ENCODE assay signal across 8 mouse cellular contexts in the genomic region with DNA sequence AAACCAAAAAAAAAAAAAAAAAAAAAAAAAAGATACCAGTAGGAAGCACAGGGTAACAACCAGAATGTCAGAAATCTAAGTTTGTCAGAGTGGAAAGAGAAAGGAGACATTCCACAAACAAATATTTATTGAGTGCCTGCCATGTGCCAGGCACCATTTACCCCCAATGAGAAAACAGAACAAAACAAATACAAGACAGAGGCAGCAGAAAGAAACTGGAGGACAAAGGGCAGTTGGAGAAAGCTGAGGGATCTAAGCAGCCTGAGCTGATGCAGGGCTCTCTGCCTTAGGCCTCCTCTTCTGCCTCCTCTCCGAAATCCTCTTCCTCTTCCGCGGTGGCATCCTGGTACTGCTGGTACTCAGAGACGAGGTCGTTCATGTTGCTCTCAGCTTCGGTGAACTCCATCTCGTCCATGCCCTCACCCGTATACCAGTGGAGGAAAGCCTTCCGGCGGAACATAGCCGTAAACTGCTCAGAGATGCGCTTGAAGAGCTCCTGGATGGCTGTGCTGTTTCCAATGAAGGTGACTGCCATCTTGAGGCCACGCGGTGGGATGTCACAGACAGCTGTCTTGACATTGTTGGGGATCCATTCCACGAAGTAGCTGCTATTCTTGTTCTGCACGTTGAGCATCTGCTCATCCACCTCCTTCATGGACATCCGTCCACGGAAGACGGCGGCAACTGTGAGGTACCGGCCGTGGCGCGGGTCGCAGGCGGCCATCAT. TPM values are rescaled to one million over a fixed set of nuclear protein-coding genes. Genes with fewer than 3 reads are reported as not detected.
DNase-seq lines count a peak whose midpoint lies in the region; ATAC-seq and TF ChIP-seq lines count a peak whose summit lies in the region.

No protein-coding gene starts in this region.

- H3K27ac ChIP-seq in kidney, embryonic 16.5 days (ENCODE audit: low read length): no peak overlapping the region
- H3K27ac ChIP-seq in embryonic fibroblast, embryonic 13.5 days (ENCODE audit: insufficient read depth, low read length): no peak overlapping the region
- no peak overlapping the region for H3K27ac ChIP-seq in limb, embryonic 10.5 days
- 0 out of 2 replicates have a peak overlapping the region, but pooled peaks have one; percentile 11 for H3K27ac ChIP-seq in stomach, embryonic 14.5 days (ENCODE audit: low read length)

- intact Hi-C loops in gastrocnemius, postnatal 36 days (cut with DNase I): no loop called here

- H3K4me3 ChIP-seq in kidney, embryonic 16.5 days (ENCODE audit: low read length): peak overlapping the region; percentile 97
- peak overlapping the region; percentile 79 for H3K4me3 ChIP-seq in embryonic fibroblast, embryonic 13.5 days (ENCODE audit: insufficient read depth, low read length)
- H3K4me3 ChIP-seq in limb, embryonic 10.5 days: peak overlapping the region; percentile 85
- peak overlapping the region; percentile 77 for H3K4me3 ChIP-seq in stomach, embryonic 14.5 days (ENCODE audit: low read depth, low read length)

- no peaks in the 10 kb centered on the region for H3K9me3 ChIP-seq in kidney, embryonic 16.5 days (ENCODE audit: low read length)
- no peaks in the 10 kb centered on the region for H3K9me3 ChIP-seq in limb, embryonic 10.5 days (replicated peaks)
- no peaks in the 10 kb centered on the region for H3K9me3 ChIP-seq in stomach, embryonic 14.5 days (ENCODE audit: control insufficient read depth, low read depth, low read length)

- WGBS in kidney, embryonic 16.5 days: 67% methylated on average over 26 of the region's 26 CpGs
- WGBS in limb, embryonic 10.5 days: 87% methylated on average over 26 of the region's 26 CpGs
- 74% methylated on average over 26 of the region's 26 CpGs for WGBS in stomach, embryonic 14.5 days

- H3K9ac ChIP-seq in kidney, embryonic 16.5 days (replicated peaks; ENCODE audit: low read length): peak overlapping the region; percentile 41
- no peak overlapping the region; the same call in 1 of the 2 replicates for H3K9ac ChIP-seq in stomach, embryonic 14.5 days (replicated peaks; ENCODE audit: low read depth, low read length)

- ATAC-seq in kidney, embryonic 16.5 days (ENCODE audit: low FRiP score, low TSS enrichment): no peak
- no peak for ATAC-seq in stomach, embryonic 14.5 days (ENCODE audit: insufficient number of reproducible peaks, insufficient read depth, low FRiP score, low read depth)

- peaks cover 44% of the 10 kb centered on the region for H3K36me3 ChIP-seq in kidney, embryonic 16.5 days (ENCODE audit: insufficient read depth, low read length)
- peaks cover 65% of the 10 kb centered on the region for H3K36me3 ChIP-seq in limb, embryonic 10.5 days
- H3K36me3 ChIP-seq in stomach, embryonic 14.5 days (ENCODE audit: control insufficient read depth, insufficient read depth, low read length): peaks cover 48% of the 10 kb centered on the region

- 0 out of 2 replicates have a peak, but pooled peaks have one; percentile 13 for TF ChIP-seq CTCF in embryonic fibroblast, embryonic 13.5 days (IDR thresholded peaks at IDR 0.05; ENCODE audit: borderline replicate concordance, insufficient read depth, low read length)

- H3K27me3 ChIP-seq in kidney, embryonic 16.5 days (ENCODE audit: insufficient read depth, low read length): no peaks in the 10 kb centered on the region
- no peaks in the 10 kb centered on the region for H3K27me3 ChIP-seq in limb, embryonic 10.5 days (ENCODE audit: low read depth, poor library complexity, severe bottlenecking)
- no peaks in the 10 kb centered on the region for H3K27me3 ChIP-seq in stomach, embryonic 14.5 days (ENCODE audit: control insufficient read depth, insufficient read depth, low read length)

- TF ChIP-seq POLR2A in embryonic fibroblast, embryonic 13.5 days (IDR thresholded peaks at IDR 0.05; ENCODE audit: low read depth, low read length): peak; percentile 33; the same call in 1 of the 2 replicates

- peak overlapping the region; percentile 74 for H3K4me2 ChIP-seq in kidney, embryonic 16.5 days (replicated peaks; ENCODE audit: low read depth, low read length)
- H3K4me2 ChIP-seq in stomach, embryonic 14.5 days (replicated peaks; ENCODE audit: low read depth, low read length): peak overlapping the region; percentile 98

- H3K4me1 ChIP-seq in kidney, embryonic 16.5 days (ENCODE audit: insufficient read depth, low read length): peaks cover 42% of the 10 kb centered on the region
- peaks cover 5% of the 10 kb centered on the region for H3K4me1 ChIP-seq in embryonic fibroblast, embryonic 13.5 days (ENCODE audit: control insufficient read depth, insufficient read depth, low read length)
- peaks cover 33% of the 10 kb centered on the region for H3K4me1 ChIP-seq in limb, embryonic 10.5 days
- H3K4me1 ChIP-seq in stomach, embryonic 14.5 days (ENCODE audit: control insufficient read depth, insufficient read depth, low read length): peaks cover 27% of the 10 kb centered on the region

- no peak for DNase-seq in kidney, postnatal 36 days
- peak; percentile 56 for DNase-seq in MN1 (ENCODE audit: low spot score)
- DNase-seq in limb, embryonic 10.5 days (ENCODE audit: low spot score): no peak
- no peak for DNase-seq in thymus, postnatal 14 days
- DNase-seq in gastrocnemius, postnatal 36 days: no peak

RNA-seq across cellular contexts. Expression of gene Tubb5, which starts 3.2 kb away (rescaled TPM):
- 905 and 985 TPM in 2 replicates for polyA plus RNA-seq in kidney, embryonic 16.5 days (2015; fragmentation: Nextera tagmentation; extraction: Ambion mirVana)
- 856 and 947 TPM in 2 replicates for polyA plus RNA-seq in embryonic fibroblast, embryonic 13.5 days (2011; ENCODE audit: insufficient read length, low read depth, missing spikeins)
- 1,509 and 1,575 TPM in 2 replicates for polyA plus RNA-seq in limb, embryonic 10.5 days (2016; fragmentation: Nextera tagmentation; extraction: Ambion mirVana)
- 932 and 983 TPM in 2 replicates for polyA plus RNA-seq in stomach, embryonic 14.5 days (2014; fragmentation: Nextera tagmentation; extraction: Ambion mirVana)
- total RNA-seq in gastrocnemius, postnatal 36 days (2021): 10 to 100 TPM; 34.7 to 38.6 TPM

RNA-seq across cellular contexts. Expression of gene Mdc1, which starts 6.5 kb away (rescaled TPM):
- 16.3 and 16.7 TPM in 2 replicates for polyA plus RNA-seq in kidney, embryonic 16.5 days (2015; fragmentation: Nextera tagmentation; extraction: Ambion mirVana)
- polyA plus RNA-seq in embryonic fibroblast, embryonic 13.5 days (2011; ENCODE audit: insufficient read length, low read depth, missing spikeins): 30.4 and 31.8 TPM in 2 replicates
- polyA plus RNA-seq in limb, embryonic 10.5 days (2016; fragmentation: Nextera tagmentation; extraction: Ambion mirVana): 23.2 and 27.3 TPM in 2 replicates
- 18.7 and 19.2 TPM in 2 replicates for polyA plus RNA-seq in stomach, embryonic 14.5 days (2014; fragmentation: Nextera tagmentation; extraction: Ambion mirVana)
- total RNA-seq in gastrocnemius, postnatal 36 days (2021): 1 to 10 TPM; 2.9 to 3.5 TPM

RNA-seq across cellular contexts. Expression of gene Flot1, which starts 11.8 kb away (rescaled TPM):
- 52.7 and 56.9 TPM in 2 replicates for polyA plus RNA-seq in kidney, embryonic 16.5 days (2015; fragmentation: Nextera tagmentation; extraction: Ambion mirVana)
- polyA plus RNA-seq in embryonic fibroblast, embryonic 13.5 days (2011; ENCODE audit: insufficient read length, low read depth, missing spikeins): 66.3 and 78.7 TPM in 2 replicates
- polyA plus RNA-seq in limb, embryonic 10.5 days (2016; fragmentation: Nextera tagmentation; extraction: Ambion mirVana): 43.0 and 49.7 TPM in 2 replicates
- polyA plus RNA-seq in stomach, embryonic 14.5 days (2014; fragmentation: Nextera tagmentation; extraction: Ambion mirVana): 42.8 and 44.2 TPM in 2 replicates
- 10 to 100 TPM; 44.0 to 44.1 TPM for total RNA-seq in gastrocnemius, postnatal 36 days (2021)

RNA-seq across cellular contexts. Expression of gene Ier3, which starts 13.4 kb away (rescaled TPM):
- polyA plus RNA-seq in kidney, embryonic 16.5 days (2015; fragmentation: Nextera tagmentation; extraction: Ambion mirVana): 33.5 and 40.4 TPM in 2 replicates
- polyA plus RNA-seq in embryonic fibroblast, embryonic 13.5 days (2011; ENCODE audit: insufficient read length, low read depth, missing spikeins): 82.6 and 120 TPM in 2 replicates
- polyA plus RNA-seq in limb, embryonic 10.5 days (2016; fragmentation: Nextera tagmentation; extraction: Ambion mirVana): 4.5 and 5.5 TPM in 2 replicates
- 3.7 and 5.4 TPM in 2 replicates for polyA plus RNA-seq in stomach, embryonic 14.5 days (2014; fragmentation: Nextera tagmentation; extraction: Ambion mirVana)
- 1 to 10 TPM; 5.3 to 5.4 TPM for total RNA-seq in gastrocnemius, postnatal 36 days (2021)

RNA-seq across cellular contexts. Expression of gene Nrm, which starts 26.3 kb away (rescaled TPM):
- 63.3 and 67.0 TPM in 2 replicates for polyA plus RNA-seq in kidney, embryonic 16.5 days (2015; fragmentation: Nextera tagmentation; extraction: Ambion mirVana)
- polyA plus RNA-seq in embryonic fibroblast, embryonic 13.5 days (2011; ENCODE audit: insufficient read length, low read depth, missing spikeins): 9.8 and 15.5 TPM in 2 replicates
- polyA plus RNA-seq in limb, embryonic 10.5 days (2016; fragmentation: Nextera tagmentation; extraction: Ambion mirVana): 61.7 and 67.1 TPM in 2 replicates
- polyA plus RNA-seq in stomach, embryonic 14.5 days (2014; fragmentation: Nextera tagmentation; extraction: Ambion mirVana): 65.3 and 67.1 TPM in 2 replicates
- 1 to 10 TPM; 1.6 to 2.0 TPM for total RNA-seq in gastrocnemius, postnatal 36 days (2021)
